Comparison of ENCODE assay signal across 9 mouse cellular contexts in genomic region chr14:51632426-51632825, GRCm38 (mm10). TPM values are rescaled to one million over a fixed set of nuclear protein-coding genes. Genes with fewer than 3 reads are reported as not detected.
DNase-seq lines count a peak whose midpoint lies in the region.
"Had no signal": no experiment of that assay in that cellular context is flagged by ENCODE, and none has a peak within 500 bp of the region (broad histone marks: within the 10 kb centered on the region; RNA-seq: fewer than 3 reads in every experiment).

No protein-coding gene starts in this region.

- peak; percentile 12 for DNase-seq in T-cell, adult 2 months (ENCODE audit: low spot score)
- peak; percentile 2 to 6 for DNase-seq in cerebellum, postnatal 10 days
- peak; percentile 96 for DNase-seq in heart, adult 11 months
- DNase-seq in kidney, adult 8-10 months: peak; percentile 2
- peak; percentile 3 to 4 for DNase-seq in left cerebral cortex, adult 18-20 months (ENCODE audit: low spot score in 2 of 2)
- peak; percentile 3 to 13 for DNase-seq in monocyte, adult 2 months (ENCODE audit: low read depth in 1 of 2, low spot score in 2 of 2)
- peak; percentile 8 to 21 for DNase-seq in spleen, postnatal 14 days (ENCODE audit: low spot score in 2 of 2)
- peak; percentile 34 for DNase-seq in urinary bladder, postnatal 10 days (ENCODE audit: low spot score)

RNA-seq across cellular contexts. Expression of gene Gm4181, which starts 3.0 kb away (rescaled TPM):
- not detected for total RNA-seq in left cerebral cortex, adult 18-20 months (2021)
- total RNA-seq: MEL had no signal

RNA-seq across cellular contexts. Expression of gene Gm17078, which starts 21.3 kb away (rescaled TPM):
- total RNA-seq in left cerebral cortex, adult 18-20 months (2021): not detected
- total RNA-seq: MEL had no signal

RNA-seq across cellular contexts. Expression of gene Gm17174, which starts 40.5 kb away (rescaled TPM):
- not detected for total RNA-seq in left cerebral cortex, adult 18-20 months (2021)
- total RNA-seq: MEL had no signal

RNA-seq across cellular contexts. Expression of gene Gm17175, which starts 58.6 kb away (rescaled TPM):
- total RNA-seq in left cerebral cortex, adult 18-20 months (2021): not detected
- total RNA-seq: MEL had no signal

Comparison
In these comparisons a context has a peak if more than half of its experiments do, and no peak if none do; other contexts are left out.
1. Peak in every context shown above with its lines: DNase-seq.
2. DNase-seq: peak in every context shown above with its lines; median percentile 96 in heart, adult 11 months; 34 in urinary bladder, postnatal 10 days; 14 in spleen, postnatal 14 days; 12 in T-cell, adult 2 months; 8 in monocyte, adult 2 months; 4 in cerebellum, postnatal 10 days; 4 in left cerebral cortex, adult 18-20 months; 2 in kidney, adult 8-10 months.